Mouse (Mus musculus) cerebellum, adult 9-11 months (tissue): Measurements from ENCODE around the gene Sipa1l3.

ENCODE experiments used
- DNase-seq: peaks from one replicate; pipeline ENCODE4 v3.0.0; 2022

The Sipa1l3 gene

DNA sequence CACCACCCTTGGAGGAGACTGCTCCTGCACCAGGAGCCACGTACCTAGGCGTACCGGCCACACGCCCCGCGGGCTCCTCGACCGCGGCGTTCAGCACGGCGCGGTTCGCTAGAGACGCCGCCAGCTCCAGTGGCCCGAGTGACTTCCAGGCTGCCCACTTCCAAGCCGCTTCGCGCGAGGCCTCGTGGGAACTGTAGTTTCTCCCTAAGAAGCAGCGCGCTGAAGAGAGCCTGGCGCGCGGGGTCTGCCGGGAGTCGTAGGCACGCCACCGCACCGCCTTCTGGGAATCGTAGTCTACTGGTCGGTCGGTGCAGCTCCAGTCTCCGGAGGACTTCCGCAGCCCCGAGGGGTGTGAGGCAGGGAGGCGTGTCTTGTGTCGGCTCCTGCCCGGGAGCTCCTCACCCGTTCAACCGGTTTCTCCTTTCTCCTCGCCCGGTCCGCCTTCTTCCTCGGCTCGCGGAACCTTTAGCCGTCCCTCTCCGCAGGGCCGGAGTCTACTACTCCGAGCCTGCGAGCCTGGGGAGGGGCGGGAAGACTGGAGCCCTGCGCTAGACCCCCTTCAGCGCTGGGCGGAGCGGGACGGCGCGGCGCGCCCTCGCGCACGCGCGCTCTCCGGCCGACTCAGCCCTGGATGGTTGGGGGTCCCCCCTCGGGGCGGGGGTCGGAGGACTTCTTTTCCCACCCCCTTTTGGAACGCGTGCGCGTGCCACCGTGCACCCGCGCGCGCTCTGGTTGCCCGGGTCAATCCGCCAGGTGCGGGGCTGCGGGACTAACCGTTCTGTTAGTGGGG is at the start of gene Sipa1l3:
Sipa1l3 (minus strand) TSS at position 221 of the 790 bp plus-strand sequence.
- DNase-seq = peak; percentile 97

GRCm38 (mm10) chr7:29563006-29563405 is 44.6 kb upstream of the Sipa1l3 start:
- DNase-seq = no peak

GRCm38 (mm10) chr7:29561046-29561445 is 42.6 kb upstream of the Sipa1l3 start:
- DNase-seq = no peak

- DNase-seq = no peak
Measured at GRCm38 (mm10) chr7:29559290-29559689, 40.8 kb upstream of the Sipa1l3 start.

DNA sequence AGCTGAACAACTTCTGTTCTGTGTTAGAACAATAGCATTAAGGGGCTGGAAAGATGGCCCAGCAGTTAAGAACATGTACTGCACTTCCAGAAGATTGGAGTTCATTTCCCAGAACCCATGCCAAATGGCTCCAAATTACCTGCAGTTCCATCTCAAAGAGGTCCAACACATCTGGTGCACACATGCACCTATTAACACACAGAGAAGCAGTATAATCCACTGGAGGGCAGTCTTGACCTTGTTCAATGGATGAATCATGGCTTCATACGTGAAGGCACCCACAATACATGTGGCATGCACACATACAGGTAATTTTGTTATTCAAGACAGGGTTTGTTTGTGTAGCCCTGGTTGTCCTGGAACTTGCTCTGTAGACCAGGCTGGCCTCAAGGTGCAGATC is 40.3 kb upstream of the Sipa1l3 start:
- DNase-seq = no peak

DNA sequence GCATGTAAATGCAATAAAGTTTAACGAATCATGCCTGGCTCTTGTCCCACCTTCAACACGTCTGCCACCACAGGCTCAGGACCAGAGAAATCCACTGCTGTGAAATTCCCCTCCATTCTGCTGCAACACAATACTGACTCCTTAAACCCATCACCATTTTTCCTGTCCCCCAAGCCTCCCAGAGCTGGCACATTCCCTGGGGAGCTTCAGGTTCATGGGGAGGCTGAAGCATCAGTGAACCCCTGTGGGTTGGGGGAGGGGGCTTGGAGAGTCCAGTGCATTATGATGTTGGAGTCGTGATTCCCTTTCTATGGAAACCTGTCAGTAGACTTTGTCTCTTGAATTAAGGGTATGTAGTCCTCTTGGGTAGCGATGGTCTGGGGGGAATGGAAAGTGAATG is 37.8 kb upstream of the Sipa1l3 start:
- DNase-seq = no peak

DNA sequence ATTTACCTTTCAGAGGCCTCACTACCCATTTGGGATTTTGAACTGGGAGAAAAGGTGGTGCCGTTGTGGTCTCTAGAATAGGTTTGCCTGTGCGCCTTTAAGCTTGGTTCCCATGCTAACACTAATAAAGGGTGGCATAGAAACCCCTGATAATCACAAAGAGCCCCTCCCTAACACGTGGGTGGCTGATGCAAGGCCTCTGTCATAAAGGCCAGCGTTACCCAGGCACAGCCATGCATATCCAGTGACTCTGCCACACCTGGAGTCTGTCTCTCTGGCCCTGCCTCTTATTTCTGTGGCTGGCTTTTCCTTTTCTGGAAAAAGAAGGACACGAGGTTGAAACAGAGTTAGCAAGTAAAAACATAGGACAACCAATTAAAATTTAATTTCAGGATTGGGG is 37.1 kb upstream of the Sipa1l3 start:
- DNase-seq = no peak

GRCm38 (mm10) chr7:29555051-29555450 is 36.6 kb upstream of the Sipa1l3 start:
- no peak for DNase-seq

DNA sequence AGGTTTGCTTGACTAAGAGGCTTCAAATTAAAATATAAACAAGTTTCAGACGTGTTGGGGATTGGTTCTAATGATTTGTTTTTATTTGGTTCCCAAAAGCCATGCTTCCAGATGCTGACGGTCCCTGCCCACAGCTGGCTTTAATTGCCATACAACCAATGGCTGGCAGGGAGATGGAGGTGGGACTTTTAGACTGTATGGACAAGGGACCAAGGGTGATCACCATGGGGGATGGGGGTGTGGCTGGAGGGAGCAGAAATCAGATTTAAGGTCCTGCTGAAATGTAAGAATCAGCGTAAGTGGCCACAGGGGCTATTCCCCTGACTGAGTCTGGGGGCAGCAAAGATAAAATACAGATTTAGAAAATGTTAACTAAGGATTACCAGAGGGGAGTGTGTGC is 32.2 kb upstream of the Sipa1l3 start:
- DNase-seq = no peak

- DNase-seq = no peak
Measured at GRCm38 (mm10) chr7:29541608-29542007, 23.2 kb upstream of the Sipa1l3 start.

DNA sequence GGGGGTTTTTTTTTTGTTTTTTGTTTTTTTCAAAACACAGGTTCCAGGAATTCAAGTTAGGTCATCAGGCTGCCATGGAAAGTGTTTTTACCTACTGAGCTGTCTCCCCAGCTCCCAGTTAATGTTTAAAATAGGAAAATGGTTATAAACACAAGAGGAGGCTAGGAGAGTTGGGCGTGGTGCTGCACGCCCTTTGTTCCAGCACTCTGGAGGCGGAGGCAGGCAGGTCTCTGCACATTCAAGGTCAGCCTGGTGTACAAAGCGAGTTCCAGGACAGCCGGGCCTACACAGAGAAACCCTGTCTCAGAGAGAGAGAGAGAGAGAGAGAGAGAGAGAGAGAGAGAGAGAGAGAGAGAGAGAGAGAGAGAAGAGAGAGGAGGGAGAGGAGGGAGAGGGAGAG is 22.7 kb upstream of the Sipa1l3 start:
- DNase-seq = no peak

GRCm38 (mm10) chr7:29540631-29541030 is 22.2 kb upstream of the Sipa1l3 start:
- no peak for DNase-seq

GRCm38 (mm10) chr7:29523700-29524099 is 5.3 kb upstream of the Sipa1l3 start:
- DNase-seq = peak; percentile 77

GRCm38 (mm10) chr7:29521841-29522575 is 3.6 kb upstream of the Sipa1l3 start:
- DNase-seq = peak; percentile 80

DNA sequence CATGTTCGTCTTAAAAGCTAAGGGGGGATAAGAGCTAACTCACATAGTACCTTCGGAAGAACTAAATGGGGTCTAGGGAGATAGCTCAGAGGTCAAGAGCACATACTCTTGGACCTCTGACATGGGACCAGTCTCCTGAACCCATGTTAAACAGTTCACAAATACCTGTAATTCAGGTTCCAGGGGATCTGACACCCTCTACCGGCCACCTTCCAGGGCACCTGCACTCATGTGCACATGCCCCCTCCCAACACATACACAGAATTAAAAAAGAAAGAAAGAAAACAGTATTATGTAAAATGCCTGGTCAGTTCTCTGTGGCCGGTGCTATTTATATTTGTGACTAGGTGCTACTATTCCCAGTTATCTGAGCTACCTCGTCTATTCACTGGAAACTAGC is 2.9 kb upstream of the Sipa1l3 start:
- peak; percentile 39 for DNase-seq

GRCm38 (mm10) chr7:29520794-29521193 is 2.4 kb upstream of the Sipa1l3 start:
- DNase-seq = peak; percentile 48

DNA sequence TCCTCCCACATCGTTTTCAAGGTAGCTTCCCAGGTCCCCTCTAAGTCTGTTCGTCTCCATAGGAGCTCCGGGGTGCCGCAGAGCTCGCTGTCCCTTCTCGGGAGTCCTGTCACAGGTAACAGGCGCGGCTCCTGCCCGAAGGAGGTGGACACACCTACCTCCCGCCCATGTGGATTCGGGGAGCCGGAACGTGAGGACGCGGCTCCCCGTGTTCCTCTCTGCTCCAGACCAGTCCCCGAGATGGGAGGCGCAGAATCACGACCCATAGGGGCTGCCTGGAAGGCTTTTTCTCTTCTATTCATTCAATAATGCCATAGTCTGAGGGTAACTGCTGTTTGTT is 740 bp upstream of the Sipa1l3 start:
- DNase-seq = no peak

DNA sequence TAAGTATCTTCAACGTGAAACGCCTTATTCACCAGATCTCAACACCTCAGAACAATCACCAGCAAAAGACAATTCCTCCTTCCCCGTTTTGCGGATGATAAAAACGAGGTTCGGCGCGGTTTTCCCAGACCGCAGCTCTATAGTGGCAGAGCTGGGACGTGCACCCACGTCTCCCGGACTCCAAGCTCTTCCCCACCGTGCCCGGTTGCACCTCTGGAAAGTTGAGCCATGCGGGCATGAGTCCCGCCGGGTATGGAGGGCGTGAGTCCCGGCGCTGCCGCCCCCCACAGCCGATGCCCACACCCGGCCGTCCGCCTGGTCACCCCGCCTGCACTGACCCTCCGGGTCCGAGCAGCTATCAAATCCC is 404 bp downstream of the Sipa1l3 start:
- DNase-seq = no peak

DNA sequence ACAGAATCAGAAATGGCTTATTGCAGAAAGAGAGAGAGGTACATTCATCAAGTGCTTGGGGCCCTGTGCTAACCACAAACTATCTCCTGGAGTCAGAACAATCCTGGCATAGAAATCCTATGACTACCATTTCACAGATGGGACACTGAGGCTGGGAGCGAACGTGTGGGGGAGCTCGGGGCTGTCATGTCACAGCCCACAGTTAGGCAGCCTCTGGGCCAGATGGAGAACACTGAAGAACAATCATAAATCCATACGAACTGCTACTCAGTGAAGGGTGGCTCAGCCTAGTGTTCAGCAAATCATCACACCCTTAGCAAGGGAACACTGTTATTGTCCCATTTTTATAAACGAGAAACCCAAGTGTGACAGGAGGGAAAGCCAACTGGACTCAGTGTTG is 1.3 kb downstream of the Sipa1l3 start:
- peak; percentile 26 for DNase-seq

DNA sequence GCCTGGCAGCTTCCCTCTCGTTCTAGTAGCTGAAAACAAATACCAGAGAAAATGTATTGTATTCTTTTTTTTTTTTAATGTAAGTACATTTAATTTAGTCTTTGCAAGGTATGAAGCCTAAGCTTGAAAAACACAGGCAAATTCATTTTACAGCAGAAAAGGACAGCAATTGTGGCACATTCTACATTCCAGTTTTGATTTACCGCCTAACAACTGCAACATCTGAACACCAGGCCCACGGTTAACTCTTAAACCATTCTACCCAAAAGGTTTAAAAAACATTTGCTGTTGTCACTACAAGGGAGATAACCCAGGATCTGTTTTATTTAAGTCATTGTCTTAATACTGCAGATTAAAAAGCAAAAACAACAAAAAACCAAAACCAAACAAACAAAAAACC is 2.8 kb downstream of the Sipa1l3 start:
- DNase-seq = no peak

- no peak for DNase-seq
Measured at GRCm38 (mm10) chr7:29512729-29513128, 5.7 kb downstream of the Sipa1l3 start.

- DNase-seq = no peak
Measured at GRCm38 (mm10) chr7:29511598-29512275, 6.7 kb downstream of the Sipa1l3 start.

GRCm38 (mm10) chr7:29508522-29508921 is 9.9 kb downstream of the Sipa1l3 start:
- no peak for DNase-seq
